11 mouse cellular contexts compared by ENCODE assay signal in genomic region chr2:77176413-77176812, GRCm38 (mm10). TPM values are rescaled to one million over a fixed set of nuclear protein-coding genes. Genes with fewer than 3 reads are reported as not detected.
DNase-seq lines count a peak whose midpoint lies in the region; ATAC-seq and TF ChIP-seq lines count a peak whose summit lies in the region.
"Had no signal": no experiment of that assay in that cellular context is flagged by ENCODE, and none has a peak within 500 bp of the region (broad histone marks: within the 10 kb centered on the region; RNA-seq: fewer than 3 reads in every experiment).

No protein-coding gene starts in this region.

- H3K9me3 ChIP-seq in heart, embryonic 10.5 days = no peaks in the 10 kb centered on the region
- no peaks in the 10 kb centered on the region for H3K9me3 ChIP-seq in liver, embryonic 16.5 days (replicated peaks; ENCODE audit: control insufficient read depth, low read length)
- H3K9me3 ChIP-seq: hindbrain, embryonic 15.5 days had no signal

- TF ChIP-seq CTCF in gastrocnemius, adult 2 months (IDR thresholded peaks at IDR 0.05) = no peak
- TF ChIP-seq CTCF in left cerebral cortex, adult 2 months (IDR thresholded peaks at IDR 0.05) = no peak

- no peak for DNase-seq in gastrocnemius, adult 2 months
- DNase-seq in gastrocnemius, postnatal 4 days (ENCODE audit: low spot score in 2 of 2) = no peak
- peak; percentile 18 for DNase-seq in ES-CJ7 (ENCODE audit: low read depth, low spot score)
- DNase-seq in heart, embryonic 10.5 days (ENCODE audit: low spot score) = peak; percentile 91
- no peak for DNase-seq in left cerebral cortex, adult 2 months (ENCODE audit: extremely low spot score in 1 of 2, low spot score in 2 of 2)
- DNase-seq in kidney, postnatal 14 days = no peak
- DNase-seq: cerebellum, adult 2 months; retina, postnatal 1 day had no signal

- ATAC-seq in liver, embryonic 16.5 days (ENCODE audit: low read depth) = peak; percentile 76
- ATAC-seq in monocyte, adult 5-6 weeks (replicated peaks; ENCODE audit: insufficient number of reproducible peaks, low FRiP score, low TSS enrichment, poor library complexity, severe bottlenecking) = no peak

- peaks cover 59% of the 10 kb centered on the region for H3K4me1 ChIP-seq in heart, embryonic 10.5 days
- H3K4me1 ChIP-seq in liver, embryonic 16.5 days (ENCODE audit: control insufficient read depth, low read depth, low read length) = peaks cover 29% of the 10 kb centered on the region

- H3K4me2 ChIP-seq in liver, embryonic 16.5 days (ENCODE audit: low read depth, low read length) = peak overlapping the region; percentile 57
- H3K4me2 ChIP-seq: hindbrain, embryonic 15.5 days had no signal

- no peak overlapping the region for H3K9ac ChIP-seq in liver, embryonic 16.5 days (ENCODE audit: low read depth, low read length)
- H3K9ac ChIP-seq: hindbrain, embryonic 15.5 days had no signal

- H3K27me3 ChIP-seq in heart, embryonic 10.5 days (ENCODE audit: insufficient read depth, poor library complexity, severe bottlenecking) = no peaks in the 10 kb centered on the region
- H3K27me3 ChIP-seq in liver, embryonic 16.5 days (ENCODE audit: control insufficient read depth, insufficient read depth, low read depth, low read length) = no peaks in the 10 kb centered on the region
- H3K27me3 ChIP-seq: hindbrain, embryonic 15.5 days had no signal

- intact Hi-C loops in gastrocnemius, adult 2 months (cut with DNase I) = no loop called here
- intact Hi-C loops in left cerebral cortex, adult 2 months (cut with DNase I) = no loop called here

- 26% methylated on average over 10 of the region's 10 CpGs for WGBS in heart, embryonic 10.5 days
- WGBS in liver, embryonic 16.5 days (ENCODE audit: insufficient replicate concordance) = 15% methylated on average over 10 of the region's 10 CpGs

- no peaks in the 10 kb centered on the region for H3K36me3 ChIP-seq in heart, embryonic 10.5 days
- H3K36me3 ChIP-seq in liver, embryonic 16.5 days (ENCODE audit: control insufficient read depth, insufficient read depth) = no peaks in the 10 kb centered on the region
- H3K36me3 ChIP-seq: hindbrain, embryonic 15.5 days had no signal

- peak overlapping the region; percentile 35 for H3K27ac ChIP-seq in gastrocnemius, adult 2 months
- H3K27ac ChIP-seq in heart, embryonic 10.5 days = peak overlapping the region; percentile 97
- H3K27ac ChIP-seq in liver, embryonic 16.5 days (ENCODE audit: low read length) = peak overlapping the region; percentile 70
- no peak overlapping the region for H3K27ac ChIP-seq in left cerebral cortex, adult 2 months
- H3K27ac ChIP-seq: hindbrain, embryonic 15.5 days had no signal

- H3K4me3 ChIP-seq in gastrocnemius, adult 2 months = no peak overlapping the region
- peak overlapping the region; percentile 16; the same call in 1 of the 2 replicates for H3K4me3 ChIP-seq in heart, embryonic 10.5 days
- no peak overlapping the region for H3K4me3 ChIP-seq in liver, embryonic 16.5 days (ENCODE audit: low read depth, low read length)
- H3K4me3 ChIP-seq in left cerebral cortex, adult 2 months = no peak overlapping the region
- H3K4me3 ChIP-seq: hindbrain, embryonic 15.5 days had no signal

RNA-seq across cellular contexts. Expression of gene Ccdc141, which starts 6.0 kb away (rescaled TPM):
- 1 to 10 TPM; 5.4 to 6.5 TPM for total RNA-seq in gastrocnemius, adult 2 months (2021)
- 100 to 1,000 TPM; 101 to 119 TPM for total RNA-seq in gastrocnemius, postnatal 4 days (2021)
- 150 and 241 TPM in 2 replicates for polyA plus RNA-seq in heart, embryonic 10.5 days (2016; fragmentation: Nextera tagmentation; extraction: Ambion mirVana)
- 1.6 and 1.9 TPM in 2 replicates for polyA plus RNA-seq in liver, embryonic 16.5 days (2015; fragmentation: Nextera tagmentation; extraction: Ambion mirVana)
- 10 to 100 TPM; 18.5 to 28.2 TPM for total RNA-seq in left cerebral cortex, adult 2 months (2021)
- 0.39 TPM in 1 of 3 replicates, not detected in the others for total RNA-seq in monocyte, adult 5-6 weeks (2017)

Comparison
In these comparisons a context has a peak if more than half of its experiments do, and no peak if none do; other contexts are left out.
1. DNase-seq: peak in ES-CJ7 (single experiment) and heart, embryonic 10.5 days (single experiment); none in gastrocnemius, adult 2 months (single experiment), gastrocnemius, postnatal 4 days (0 of 2), left cerebral cortex, adult 2 months (0 of 2) and kidney, postnatal 14 days (single experiment).